Comparison of ENCODE assay signal across 6 mouse cellular contexts in the genomic region with DNA sequence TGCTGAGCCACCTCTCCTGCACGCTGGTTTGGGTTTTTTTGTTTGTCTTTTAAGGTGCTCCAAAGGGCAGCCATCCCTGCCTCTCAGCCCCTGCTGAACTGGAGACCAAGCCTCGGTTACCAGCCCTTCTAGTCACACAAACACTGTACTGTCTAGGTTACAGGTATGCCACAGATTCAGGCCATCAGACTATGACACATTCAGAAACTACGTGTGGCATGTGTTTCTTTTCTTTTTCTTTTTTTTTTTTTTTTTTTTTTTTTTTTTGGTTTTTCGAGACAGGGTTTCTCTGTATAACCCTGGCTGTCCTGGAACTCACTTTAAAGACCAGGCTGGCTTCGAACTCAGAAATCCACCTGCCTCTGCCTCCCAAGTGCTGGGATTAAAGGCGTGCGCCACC. TPM values are rescaled to one million over a fixed set of nuclear protein-coding genes. Genes with fewer than 3 reads are reported as not detected.
"Had no signal": no experiment of that assay in that cellular context is flagged by ENCODE, and none has a peak within 500 bp of the region (broad histone marks: within the 10 kb centered on the region; RNA-seq: fewer than 3 reads in every experiment).

No protein-coding gene starts in this region.

RNA-seq across cellular contexts. Expression of a gene that starts 9.0 kb away (rescaled TPM):
- polyA plus RNA-seq: neural tube, embryonic 14.5 days; neural tube, embryonic 15.5 days; stomach, postnatal 0 days; testis, adult 2 months; urinary bladder, adult 2 months had no signal

RNA-seq across cellular contexts. Expression of a gene that starts 21.0 kb away (rescaled TPM):
- polyA plus RNA-seq: testis, adult 2 months; thymus, adult 2 months; urinary bladder, adult 2 months had no signal
